Mouse (Mus musculus) CD4-positive, CD25-positive, alpha-beta regulatory T cell, adult 2 months (primary cell): ENCODE measurements around the gene Hes2.

Experiments
- DNase-seq: peaks from one replicate; pipeline ENCODE4 v3.0.0-alpha.2; 2012; ENCODE audit warnings: low read depth, low spot score

Hes2 gene

DNA sequence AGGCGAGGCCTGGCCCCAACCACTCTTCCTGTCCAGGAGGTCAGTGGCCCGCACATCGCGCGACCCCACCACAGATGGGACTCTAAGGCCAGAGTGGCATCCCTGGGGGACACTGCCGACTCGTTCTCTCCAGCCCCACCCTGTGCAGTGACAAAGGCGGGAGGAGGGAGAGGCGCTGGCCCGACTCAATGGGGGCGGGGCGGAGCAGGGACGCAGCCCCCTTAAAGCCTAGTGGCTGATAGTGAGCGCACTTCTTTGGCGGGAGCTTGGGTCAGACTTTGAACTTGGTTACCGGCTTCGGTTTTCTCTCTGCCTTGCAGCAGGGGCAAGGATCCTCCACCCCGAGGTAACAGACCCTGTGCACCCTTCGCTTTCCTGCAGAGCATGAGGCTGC lies 615 bp downstream of the Hes2 start:
- no peak for DNase-seq

GRCm38 (mm10) chr4:152160748-152161147 lies 2.1 kb downstream of the Hes2 start:
- no peak for DNase-seq

GRCm38 (mm10) chr4:152161601-152162000 lies 2.9 kb downstream of the Hes2 start:
- DNase-seq: no peak

- DNase-seq: no peak
Measured at GRCm38 (mm10) chr4:152162748-152163147, 4.1 kb downstream of the Hes2 start.

DNA sequence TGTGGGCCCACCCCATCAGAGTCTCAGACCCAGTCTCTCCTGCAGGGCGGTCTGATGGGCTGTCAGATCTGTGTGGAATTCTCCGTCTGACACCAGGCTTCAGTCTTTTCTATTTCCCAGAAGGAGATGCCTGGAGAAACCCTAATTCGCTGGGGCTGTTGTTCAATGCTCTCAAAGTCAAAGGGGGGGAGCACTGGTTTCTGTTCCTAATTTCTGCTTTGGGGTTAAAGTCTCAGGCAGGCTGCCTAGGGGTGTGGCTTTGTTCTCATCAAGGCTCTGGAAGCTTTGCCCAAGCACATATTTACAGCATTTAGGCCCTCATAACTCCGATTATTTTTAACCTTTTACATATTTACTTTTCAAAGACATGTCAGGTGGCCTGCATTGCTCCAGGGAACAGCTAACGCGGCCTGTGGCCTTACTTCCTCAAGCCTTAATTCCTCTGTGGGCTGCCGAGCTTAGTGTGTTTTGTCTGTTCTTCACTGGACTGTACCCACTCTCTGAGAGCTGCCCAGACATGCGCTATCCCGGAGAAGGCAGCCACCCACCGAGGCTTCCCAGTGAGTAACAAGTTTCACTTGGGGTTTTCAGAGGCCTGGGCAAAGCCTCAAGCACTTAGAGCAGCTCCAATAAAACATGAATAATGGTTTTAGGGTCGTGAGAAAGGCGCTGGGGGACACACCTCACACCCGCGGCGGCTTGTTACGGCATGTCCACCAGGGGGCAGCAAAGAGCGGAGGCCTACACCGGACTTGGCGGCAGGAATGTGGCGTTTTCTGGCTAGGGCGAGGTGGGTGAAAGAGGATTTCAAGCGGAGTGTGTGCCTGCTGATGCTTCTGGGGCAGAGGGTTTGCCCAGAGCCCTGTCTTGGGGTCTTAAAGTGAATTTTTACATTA lies 6.6 kb downstream of the Hes2 start:
- peak; percentile 76 for DNase-seq

DNA sequence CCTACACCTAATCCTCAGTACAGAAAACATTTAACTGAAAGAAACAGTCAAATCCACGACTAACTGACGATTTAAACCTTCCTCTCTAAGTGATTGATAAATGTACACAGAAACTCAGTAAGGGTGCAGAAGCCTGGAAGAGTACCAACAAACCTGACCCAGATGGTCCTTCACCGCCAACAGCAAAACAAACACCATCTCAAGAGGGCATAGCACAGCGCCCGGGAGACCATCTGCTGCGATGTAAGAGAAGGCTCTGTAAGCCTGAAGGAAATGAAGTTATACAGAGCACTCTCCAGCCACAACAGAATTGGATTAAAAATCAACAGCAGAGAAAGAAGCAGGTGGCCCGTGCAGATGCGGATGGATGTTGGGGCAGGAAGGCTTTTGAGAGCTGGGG lies 9.4 kb downstream of the Hes2 start:
- DNase-seq: no peak

- DNase-seq: no peak
Measured at GRCm38 (mm10) chr4:152169103-152169502, 10.4 kb downstream of the Hes2 start.

- DNase-seq: no peak
Measured at GRCm38 (mm10) chr4:152170286-152170685, 11.6 kb downstream of the Hes2 start.

GRCm38 (mm10) chr4:152171543-152171942 lies 12.9 kb downstream of the Hes2 start:
- peak; percentile 63 for DNase-seq

- DNase-seq: peak; percentile 91
Measured at GRCm38 (mm10) chr4:152173041-152173440, 14.4 kb downstream of the Hes2 start.

DNA sequence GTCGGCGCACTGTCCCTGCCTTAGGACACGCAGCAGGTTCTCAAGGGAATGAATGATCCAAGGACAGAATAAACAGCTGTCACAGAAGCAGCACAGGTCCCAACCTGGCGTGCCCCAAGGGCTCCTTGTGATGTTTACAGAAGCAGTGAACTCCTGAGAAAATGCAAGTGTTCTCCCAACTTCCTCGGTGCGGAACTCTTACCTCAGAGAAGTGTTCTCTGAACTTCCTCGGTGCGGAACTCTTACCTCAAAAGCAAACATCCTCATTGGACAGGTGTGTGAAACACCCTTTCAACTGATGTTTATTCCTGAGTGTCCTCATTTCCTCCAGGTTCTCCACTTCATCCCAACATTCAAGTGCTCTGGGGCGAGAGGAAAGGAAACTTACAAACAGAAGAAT lies 15.3 kb downstream of the Hes2 start:
- DNase-seq: no peak

DNA sequence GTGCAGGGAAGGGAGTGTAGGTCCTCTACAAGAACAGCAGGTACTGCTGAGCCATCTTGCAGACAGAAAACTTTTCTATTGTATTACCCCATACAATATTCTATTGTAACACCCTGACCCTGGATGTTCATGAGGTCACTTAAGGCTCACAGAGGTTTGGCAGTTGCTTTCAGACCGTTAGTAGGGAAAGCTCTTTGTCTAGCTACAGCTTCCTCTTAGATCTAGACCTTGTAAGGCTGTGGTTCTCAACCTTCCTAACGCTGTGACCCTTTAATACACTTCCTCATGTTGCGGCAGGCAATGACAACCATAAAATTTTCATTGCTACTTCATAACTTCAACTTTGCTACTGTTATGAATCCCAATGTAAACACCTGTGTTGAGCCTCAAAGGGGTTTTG lies 18.0 kb downstream of the Hes2 start:
- no peak for DNase-seq

DNA sequence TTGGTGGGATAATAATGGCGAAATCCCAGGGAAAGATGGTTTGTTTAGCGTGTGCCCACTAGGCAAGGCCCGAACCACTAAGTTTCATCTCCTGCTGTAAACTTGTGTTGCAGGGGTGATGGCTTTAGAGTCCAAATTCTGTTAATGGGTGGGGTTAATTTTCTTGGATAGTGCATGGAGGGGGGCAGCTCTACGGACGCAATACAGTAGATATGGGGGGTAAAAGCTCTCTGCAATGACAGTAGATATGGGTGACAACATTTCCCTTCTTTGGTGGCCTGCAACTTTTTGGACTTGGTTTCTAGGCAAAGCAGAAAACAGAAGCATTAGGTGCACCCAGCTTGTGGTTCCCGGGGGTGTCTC lies 18.5 kb downstream of the Hes2 start:
- no peak for DNase-seq

GRCm38 (mm10) chr4:152177537-152178343 lies 19.1 kb downstream of the Hes2 start, which contains the start of gene Acot7:
TSS of gene Acot7 (plus strand) at chr4:152178134.
- DNase-seq: peak; percentile 96

DNA sequence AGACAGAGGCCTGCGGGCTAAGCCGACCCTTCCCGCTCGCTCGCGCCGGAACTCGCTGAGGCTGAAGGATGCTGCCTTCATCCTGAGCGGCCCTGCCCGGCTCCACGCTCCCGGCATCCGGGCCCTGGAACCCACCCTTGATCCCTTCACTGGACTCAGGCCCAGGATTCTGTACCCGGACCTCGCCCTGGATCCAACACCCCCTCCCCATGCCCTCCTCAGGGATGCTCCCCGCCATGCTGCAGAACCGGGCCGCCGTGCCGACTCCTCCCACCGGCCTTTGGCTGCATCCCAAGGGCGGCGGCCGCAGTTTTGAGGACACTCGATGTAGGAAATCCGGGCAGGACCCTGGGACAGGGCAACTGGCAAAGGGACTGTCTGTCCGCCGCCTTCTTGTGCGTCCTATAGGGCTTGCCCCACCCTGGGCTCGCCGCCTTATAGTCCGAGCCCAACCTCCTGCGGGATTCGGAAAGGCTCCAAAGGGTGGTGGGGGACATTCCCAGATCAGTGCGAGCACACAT lies 19.7 kb downstream of the Hes2 start:
- no peak for DNase-seq

DNA sequence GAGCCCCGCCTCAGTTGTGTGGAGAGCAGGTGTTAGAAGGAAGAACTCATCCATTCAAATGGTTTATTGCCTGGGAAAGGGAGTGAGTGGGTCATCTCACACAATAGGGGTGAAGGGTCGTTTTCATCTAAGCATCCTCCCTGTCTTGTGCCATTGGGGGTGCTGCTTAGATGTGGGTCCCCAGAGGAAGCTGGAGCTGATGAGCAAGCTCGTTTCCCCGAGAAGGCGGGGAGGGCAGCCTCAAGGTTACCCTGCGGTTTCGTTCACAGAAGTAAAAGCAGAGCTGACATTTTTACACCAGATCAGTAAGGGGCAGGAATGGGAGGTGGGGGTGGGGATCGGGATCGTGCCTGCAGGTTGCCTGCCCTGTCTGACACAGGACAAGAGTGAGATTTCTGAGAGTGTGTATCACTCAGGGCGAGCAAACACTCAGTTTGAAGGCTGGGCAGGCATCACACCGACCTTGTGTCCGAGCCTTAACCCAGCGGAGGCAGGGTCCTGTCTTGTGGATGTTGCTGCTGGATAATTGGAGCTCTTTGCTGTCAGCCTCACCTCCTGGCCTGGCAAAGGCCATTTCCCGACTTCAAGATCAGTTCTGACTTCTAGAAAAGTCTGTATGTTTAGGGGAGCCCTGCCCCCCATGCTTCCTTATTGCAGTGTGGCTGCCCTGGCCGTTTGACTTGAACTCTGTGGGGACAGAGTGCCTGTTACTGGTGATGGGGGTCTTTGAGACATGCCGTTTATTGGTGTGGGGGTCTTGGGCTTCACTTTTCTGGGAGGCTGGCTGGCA lies 20.4 kb downstream of the Hes2 start:
- DNase-seq: peak; percentile 64

GRCm38 (mm10) chr4:152179946-152180660 lies 21.4 kb downstream of the Hes2 start:
- no peak for DNase-seq

DNA sequence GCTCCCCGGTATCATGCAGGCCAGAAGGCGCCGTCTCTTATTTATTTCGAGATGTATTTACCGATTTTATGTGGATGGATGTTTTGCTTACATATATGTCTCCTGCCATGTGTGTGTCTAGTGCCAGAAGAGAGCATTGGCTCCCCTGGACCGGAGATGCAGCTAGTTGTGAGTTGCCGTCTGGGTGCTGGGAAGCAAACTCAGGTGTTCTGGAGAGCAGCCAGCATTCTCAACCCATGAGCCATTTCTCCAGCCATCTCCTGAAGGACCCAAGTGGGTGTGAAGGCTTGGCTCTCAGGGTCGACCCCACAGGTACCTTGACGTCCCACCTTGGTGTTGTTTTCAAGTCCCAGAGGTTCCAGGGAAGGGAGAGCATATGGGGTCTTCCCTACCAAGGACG lies 23.5 kb downstream of the Hes2 start:
- no peak for DNase-seq

DNA sequence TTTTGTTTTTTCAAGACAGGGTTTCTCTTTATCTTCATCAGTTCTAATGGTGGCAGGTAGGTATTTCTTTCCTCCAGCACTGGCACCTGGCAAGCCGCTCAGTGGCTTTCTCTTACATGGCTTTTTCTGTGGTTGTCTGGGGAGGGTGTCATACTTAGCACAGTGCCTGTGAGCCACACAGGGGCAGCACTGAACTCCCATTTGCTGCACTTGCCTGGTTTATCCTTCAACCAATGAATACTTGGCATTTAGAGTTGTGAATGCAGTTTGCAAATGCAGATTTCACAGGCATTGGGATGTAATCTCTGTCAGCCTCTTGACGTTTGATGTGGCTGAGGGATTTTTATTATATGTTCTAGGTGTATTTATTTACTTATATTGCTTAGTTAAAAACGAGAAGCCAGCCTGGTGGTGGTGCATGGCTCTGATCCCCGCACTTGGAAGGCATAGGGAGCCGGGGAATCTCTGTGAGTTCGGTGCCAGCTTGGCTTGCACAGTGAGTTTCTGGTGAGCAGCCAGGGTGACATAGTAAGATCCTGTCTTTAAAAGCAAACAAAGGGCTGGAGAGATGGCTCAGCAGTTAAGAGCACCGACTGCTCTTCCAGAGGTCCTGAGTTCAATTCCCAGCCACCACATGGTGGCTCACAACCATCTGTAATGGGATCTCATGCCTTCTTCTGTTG lies 25.8 kb downstream of the Hes2 start:
- peak; percentile 70 for DNase-seq

DNA sequence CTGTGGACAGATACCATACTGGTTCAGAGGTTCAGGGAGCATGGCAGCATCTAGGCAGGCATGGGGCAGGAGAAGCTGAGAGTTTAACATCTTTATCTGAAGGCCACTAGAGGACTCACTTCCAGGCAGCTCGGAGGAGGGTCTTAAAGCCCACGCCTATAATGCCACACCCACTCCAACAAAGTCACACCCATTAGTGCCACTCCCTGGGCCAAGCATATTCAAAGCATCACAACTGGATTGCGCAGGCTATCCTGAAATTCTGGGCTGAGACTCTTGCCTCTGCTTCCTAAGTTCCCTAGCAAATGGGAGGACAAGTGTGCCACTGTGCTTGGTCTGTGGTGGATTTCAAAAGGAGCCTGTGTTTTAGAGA lies 26.5 kb downstream of the Hes2 start:
- peak; percentile 78 for DNase-seq
